Mouse (Mus musculus) bone marrow, adult 2 months (tissue): ENCODE measurements around the gene Hmga1. TPM values are rescaled to one million over a fixed set of nuclear protein-coding genes. Genes with fewer than 3 reads are reported as not detected.

Experiments used
- H3K27ac ChIP-seq: fragments of 200-500 bp; 2 replicates; pipeline ENCODE4 v1.5.1; 2012; ENCODE audit warnings: low read depth, mild to moderate bottlenecking, control low read depth, inconsistent platforms, low read length; ENCODE audit not compliant: control insufficient read depth, poor library complexity, insufficient read depth
- H3K4me1 ChIP-seq: fragments of 200-500 bp; 2 replicates; pipeline ENCODE4 v1.6.1; 2011; ENCODE audit warnings: low read length; ENCODE audit not compliant: control insufficient read depth, insufficient read depth
- H3K4me3 ChIP-seq: fragments of 200-500 bp; replicated peaks from 2 replicates; pipeline ENCODE3; 2011; ENCODE audit warnings: mild to moderate bottlenecking, low read depth, low read length, control low read depth; ENCODE audit not compliant: control insufficient read depth
- CTCF ChIP-seq: fragments of 200-500 bp; IDR thresholded peaks from 2 replicates; pipeline ENCODE4 v1.5.1; 2011; ENCODE audit warnings: low read length, control low read depth; ENCODE audit not compliant: control insufficient read depth, insufficient read depth
- POLR2A ChIP-seq: fragments of 200-500 bp; IDR thresholded peaks from 2 replicates; pipeline ENCODE4 v1.6.1; 2011; ENCODE audit warnings: low read depth, mild to moderate bottlenecking, control low read depth, low read length, borderline replicate concordance; ENCODE audit not compliant: control insufficient read depth
- WGBS: fragments of 180-500 bp; shearing (Covaris S2); methylation state at CpG from one replicate; pipeline ENCODE4 v1.1.7; 2018; 5-methylcytosine and 5-hydroxymethylcytosine counted together
- polyA plus RNA-seq: library from polyadenylated mRNA; stranded (reverse); fragments of >200 nt; gene quantifications from 2 replicates; pipeline ENCODE4 v1.2.4, GENCODE M21; 2011; ENCODE audit warnings: low replicate concordance; ENCODE audit not compliant: missing spikeins, insufficient read depth, insufficient read length

Gene Hmga1
- polyA plus RNA-seq, 1 experiment = 99.4 TPM

DNA sequence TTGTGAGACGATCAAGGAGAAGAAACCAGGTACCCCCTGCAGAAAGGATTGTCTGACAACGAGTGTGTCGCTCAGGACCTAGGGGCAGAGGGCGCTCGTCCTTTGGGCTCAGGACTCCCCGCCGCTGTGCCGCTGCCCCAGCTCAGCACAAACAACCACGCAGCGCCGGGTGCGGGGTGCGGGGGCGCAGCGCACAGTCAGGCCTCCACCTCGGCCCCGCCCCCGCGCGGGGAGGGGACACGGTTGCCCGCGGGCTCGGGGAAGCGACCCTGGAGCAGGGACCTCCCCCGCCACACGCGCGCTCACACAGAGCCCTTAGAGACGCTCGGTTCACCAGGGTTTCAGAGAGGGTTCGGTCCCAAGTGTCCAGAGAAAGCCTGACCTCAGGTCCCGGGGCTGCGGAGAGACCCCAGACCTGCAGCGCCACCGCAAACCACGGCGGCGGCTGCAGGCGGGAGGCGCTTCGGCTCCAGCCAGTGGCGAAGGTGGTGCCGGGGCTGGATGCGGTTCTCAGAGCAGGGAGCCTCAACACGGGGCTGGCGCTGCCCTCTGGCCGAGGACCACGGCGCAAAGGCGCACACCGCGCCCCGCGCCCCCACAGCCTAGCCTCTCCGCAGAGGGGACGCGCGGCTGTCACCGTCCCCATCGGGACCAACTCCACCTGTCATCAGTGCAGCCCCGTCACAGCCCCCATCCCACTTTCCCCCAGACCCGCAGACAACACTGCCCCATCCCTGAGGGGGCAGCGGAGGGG is 44.3 kb upstream of the Hmga1 start:
- H3K4me1 ChIP-seq = no peaks in the 10 kb centered on the region
- 4% methylated on average over 64 of the region's 64 CpGs for WGBS
- H3K27ac ChIP-seq = no peak overlapping the region; the same call in 1 of the 2 replicates
- TF ChIP-seq CTCF = no peak
- no peak for TF ChIP-seq POLR2A
- no peak overlapping the region for H3K4me3 ChIP-seq

DNA sequence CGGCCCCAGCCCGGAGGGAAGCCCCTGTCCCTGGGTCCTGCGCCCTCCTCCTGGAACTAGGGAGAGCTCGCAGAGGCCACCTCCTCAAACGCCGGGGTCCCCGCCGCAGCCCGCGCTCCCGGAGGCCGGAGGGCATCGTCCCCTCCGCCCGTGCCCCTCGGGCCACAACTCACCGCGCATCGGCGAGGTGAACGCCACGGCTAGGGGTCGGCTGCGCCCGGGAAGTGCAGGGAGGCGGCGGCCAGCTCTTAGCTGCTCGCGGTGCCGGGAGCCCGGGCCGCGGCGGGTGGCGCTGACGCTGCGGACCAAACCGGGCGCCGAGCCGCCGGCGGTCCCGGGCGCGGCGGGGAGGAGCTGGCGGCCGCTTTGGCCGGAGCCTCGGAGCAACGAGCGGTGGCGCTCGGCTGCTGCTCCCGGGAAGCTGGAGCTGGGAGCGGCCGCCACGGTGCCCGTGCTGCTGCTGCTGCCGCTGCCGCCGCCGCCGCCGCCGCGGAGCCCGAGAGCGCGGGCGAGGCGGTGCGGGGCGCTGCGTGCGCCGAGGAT is 43.6 kb upstream of the Hmga1 start:
- Histone ChIP-seq H3K4me3 (no peak overlapping the region), H3K4me1 (no peaks in the 10 kb centered on the region), H3K27ac (no peak overlapping the region)
- 2% methylated on average over 78 of the region's 78 CpGs for WGBS
- no peak for TF ChIP-seq POLR2A
- no peak for TF ChIP-seq CTCF

DNA sequence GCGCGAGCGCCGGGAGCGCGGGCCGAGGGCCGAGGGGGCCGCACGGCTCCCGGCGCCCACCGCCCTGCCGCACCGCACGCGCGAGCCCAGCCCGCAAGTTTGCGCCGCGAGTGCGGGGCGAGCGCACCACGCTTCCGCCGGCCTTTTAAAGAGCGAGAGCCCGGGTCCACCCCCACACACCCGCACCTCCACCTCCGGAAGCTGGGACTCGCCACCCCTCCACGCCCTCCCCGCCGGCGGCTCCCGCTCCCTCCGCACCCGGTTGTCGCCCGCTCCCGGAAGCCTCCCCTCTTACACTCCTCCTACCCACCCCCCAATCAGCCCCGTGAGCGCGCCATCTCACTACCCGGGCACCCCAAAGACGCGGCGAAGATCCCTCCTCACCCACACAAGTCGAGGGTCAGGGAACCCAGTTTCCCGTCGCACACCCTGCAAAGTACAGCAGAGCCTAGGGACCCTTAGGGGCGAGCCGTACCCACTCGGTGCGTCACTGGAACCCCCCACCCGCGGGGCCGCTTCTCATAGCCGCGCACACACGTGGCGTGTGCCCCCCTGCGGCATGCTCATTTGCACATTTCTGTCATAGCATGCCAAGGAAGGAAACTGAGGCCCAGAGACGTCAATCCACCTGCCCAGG is 42.9 kb upstream of the Hmga1 start:
- TF ChIP-seq CTCF (no peak), POLR2A (no peak)
- no peak overlapping the region for H3K4me3 ChIP-seq
- WGBS = 2% methylated on average over 66 of the region's 66 CpGs
- H3K27ac ChIP-seq = no peak overlapping the region; the same call in 1 of the 2 replicates
- no peaks in the 10 kb centered on the region for H3K4me1 ChIP-seq

DNA sequence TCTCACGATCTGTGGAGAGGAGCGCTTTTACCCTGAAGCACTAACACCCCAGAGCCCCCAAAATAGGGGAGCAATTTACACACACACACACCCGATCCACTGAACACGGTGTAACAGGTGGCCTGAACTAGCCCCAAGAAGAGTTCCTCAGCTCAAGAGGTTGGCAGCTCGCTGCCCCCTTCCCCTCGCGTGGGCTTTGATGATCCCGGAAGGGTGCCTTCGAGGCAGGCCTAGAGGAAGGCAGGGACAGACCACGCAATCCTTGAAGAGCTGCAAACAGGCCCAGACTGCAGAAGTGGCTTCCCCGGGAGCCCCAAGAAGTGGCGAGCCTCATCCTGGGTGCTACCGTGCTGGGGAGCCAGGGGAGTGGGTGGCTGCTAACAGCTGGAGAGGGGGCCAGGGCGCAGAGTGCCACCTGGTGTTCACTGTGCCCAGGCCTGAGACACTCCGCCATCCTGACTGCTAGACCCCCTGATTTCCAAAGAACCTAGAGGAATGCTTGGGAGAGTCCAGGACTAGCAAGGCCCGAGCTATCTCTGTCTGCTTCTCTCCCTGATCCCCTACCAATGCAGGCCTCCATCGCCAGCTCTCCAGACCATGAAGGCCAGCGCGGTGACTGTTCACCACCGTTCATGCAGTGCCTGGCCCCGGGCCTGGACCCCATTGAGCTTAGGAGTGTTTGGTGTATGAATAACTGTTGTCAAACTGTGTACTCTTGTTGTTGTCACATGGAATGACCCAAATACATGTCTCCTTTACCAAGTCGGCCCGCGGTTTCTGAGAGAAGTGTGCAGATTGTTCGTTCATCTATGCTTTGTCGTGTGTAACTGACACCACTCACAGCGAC is 42.2 kb upstream of the Hmga1 start:
- H3K27ac ChIP-seq = no peak overlapping the region
- no peak overlapping the region for H3K4me3 ChIP-seq
- no peaks in the 10 kb centered on the region for H3K4me1 ChIP-seq
- 43% methylated on average over 27 of the region's 27 CpGs for WGBS
- TF ChIP-seq CTCF (no peak), POLR2A (no peak)

DNA sequence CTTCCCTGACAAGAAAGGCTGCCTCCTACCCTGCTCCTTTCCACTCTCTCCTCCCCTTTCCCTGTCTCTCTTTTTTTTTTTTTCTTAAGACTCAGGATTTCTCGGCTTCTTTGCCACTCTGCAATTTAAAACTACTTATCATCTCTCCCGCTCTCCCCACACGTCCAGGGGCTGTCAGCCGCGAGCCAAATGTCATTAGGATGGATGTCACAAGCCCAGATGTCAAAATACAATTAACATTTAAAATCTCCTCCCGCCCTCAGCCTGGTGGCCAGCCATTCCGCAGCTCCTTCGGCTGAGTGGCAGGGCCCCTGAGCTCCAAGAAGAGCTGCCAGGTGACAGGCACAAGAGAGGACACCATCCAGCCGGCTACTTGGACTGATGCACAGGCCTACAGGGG is 38.0 kb upstream of the Hmga1 start:
- no peak overlapping the region for H3K4me3 ChIP-seq
- TF ChIP-seq CTCF (no peak), POLR2A (no peak)
- WGBS = 64% methylated on average over 9 of the region's 9 CpGs

DNA sequence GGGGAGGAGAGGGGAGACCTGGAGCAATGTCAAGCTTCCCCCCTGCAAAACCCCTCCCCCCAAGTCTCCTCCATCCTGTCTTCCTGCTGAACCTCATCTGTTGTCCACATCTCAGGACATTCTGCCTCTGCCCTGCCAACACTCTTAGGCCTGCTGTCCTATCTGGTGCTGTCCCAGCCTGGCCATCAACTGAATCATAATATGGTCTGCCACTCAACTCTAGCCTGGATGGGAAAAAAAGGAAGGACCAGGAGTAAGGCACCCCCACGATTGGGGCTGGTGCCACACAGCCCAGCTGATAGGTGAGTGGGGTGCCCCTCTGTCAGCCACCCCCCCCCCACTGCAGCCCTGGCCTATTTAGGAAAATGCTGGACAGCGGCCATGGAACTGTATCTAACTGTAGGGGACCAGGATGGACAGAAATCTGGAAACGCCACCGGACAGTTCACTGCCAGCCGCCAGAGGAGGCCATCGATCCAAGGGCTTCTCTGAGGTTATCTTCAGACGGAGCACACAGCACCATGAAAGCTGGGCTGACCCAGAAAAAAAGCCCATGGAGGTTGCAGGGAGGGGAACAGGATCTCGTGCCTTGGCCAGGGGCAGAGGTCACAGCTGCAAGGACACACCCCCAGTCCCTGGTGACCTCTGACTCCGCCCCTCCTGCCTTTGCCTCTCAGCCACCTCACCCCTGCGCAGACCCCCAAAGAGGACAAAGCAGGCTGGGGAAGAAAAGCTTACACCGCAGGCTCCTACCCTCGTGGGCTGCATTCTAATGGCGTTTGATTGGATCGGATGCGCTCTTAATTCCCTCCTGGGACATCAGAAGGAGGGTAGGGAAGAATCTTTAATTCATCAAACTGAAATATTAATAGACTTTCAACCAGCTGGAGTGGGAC is 37.3 kb upstream of the Hmga1 start:
- no peaks in the 10 kb centered on the region for H3K4me1 ChIP-seq
- WGBS = 79% methylated on average over 15 of the region's 15 CpGs
- no peak overlapping the region for H3K27ac ChIP-seq
- TF ChIP-seq POLR2A = no peak
- no peak for TF ChIP-seq CTCF
- H3K4me3 ChIP-seq = no peak overlapping the region

More for the DNA sequence above, 38.0 kb upstream of the Hmga1 start:
- Histone ChIP-seq H3K27ac (no peak overlapping the region), H3K4me1 (no peaks in the 10 kb centered on the region)

DNA sequence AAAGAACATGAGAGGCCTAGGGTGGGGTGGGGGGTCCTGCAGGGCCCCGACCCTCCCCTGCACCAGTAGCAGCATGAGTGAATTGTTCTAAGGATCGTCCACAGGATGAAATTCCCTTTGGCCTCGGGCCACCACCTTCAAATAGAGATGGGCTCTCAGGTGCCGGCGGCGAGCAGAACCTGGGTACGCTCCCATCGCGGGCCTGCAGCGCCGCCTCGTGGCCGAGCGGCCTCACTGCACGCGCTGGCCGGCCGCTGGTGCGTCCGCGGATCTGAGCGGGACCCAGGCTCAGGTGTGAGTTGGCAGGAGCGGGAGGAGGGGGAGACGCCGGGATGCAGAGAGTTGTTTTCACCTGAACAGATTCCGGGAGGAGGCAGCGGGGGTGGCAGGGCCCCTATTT is 35.7 kb upstream of the Hmga1 start:
- WGBS = 2% methylated on average over 27 of the region's 27 CpGs

More for the DNA sequence above, 35.7 kb upstream of the Hmga1 start:
- no peak overlapping the region for H3K4me3 ChIP-seq
- no peaks in the 10 kb centered on the region for H3K4me1 ChIP-seq
- TF ChIP-seq POLR2A (no peak), CTCF (peak; percentile 80)
- H3K27ac ChIP-seq = no peak overlapping the region; the same call in 1 of the 2 replicates
